In genomic region chr12:17715720-17716478, GRCm38 (mm10) we compare ENCODE assay signal across 14 mouse cellular contexts. TPM values are rescaled to one million over a fixed set of nuclear protein-coding genes. Genes with fewer than 3 reads are reported as not detected.
DNase-seq lines count a peak whose midpoint lies in the region; ATAC-seq and TF ChIP-seq lines count a peak whose summit lies in the region.
"Had no signal": no experiment of that assay in that cellular context is flagged by ENCODE, and none has a peak within 500 bp of the region (broad histone marks: within the 10 kb centered on the region; RNA-seq: fewer than 3 reads in every experiment).

No protein-coding gene starts in this region.

- no peaks in the 10 kb centered on the region for H3K36me3 ChIP-seq in liver, embryonic 15.5 days (replicated peaks)
- H3K36me3 ChIP-seq in small intestine, adult 2 months (ENCODE audit: control insufficient read depth, insufficient read depth, low read length): 0 out of 2 replicates have a peak, but pooled peaks cover 2% of the 10 kb centered on the region
- H3K36me3 ChIP-seq in forebrain, embryonic 15.5 days: no peaks in the 10 kb centered on the region
- H3K36me3 ChIP-seq: embryonic facial prominence, embryonic 13.5 days; neural tube, embryonic 12.5 days had no signal

- no peak overlapping the region for H3K9ac ChIP-seq in liver, embryonic 15.5 days
- no peak overlapping the region for H3K9ac ChIP-seq in forebrain, embryonic 15.5 days (replicated peaks)
- H3K9ac ChIP-seq: embryonic facial prominence, embryonic 13.5 days; forebrain, postnatal 0 days; hindbrain, embryonic 12.5 days; neural tube, embryonic 12.5 days had no signal

- peak; percentile 50 to 62 for DNase-seq in lung, adult 18-20 months
- DNase-seq in lung, postnatal 14 days: no peak
- DNase-seq in layer of hippocampus, adult 18-20 months (ENCODE audit: low spot score in 2 of 2): no peak
- no peak for DNase-seq in kidney, postnatal 36 days
- DNase-seq: cerebellum, adult 18-20 months; forebrain, postnatal 0 days had no signal

- H3K27ac ChIP-seq in bone marrow macrophage, adult 2 months (ENCODE audit: insufficient read depth, low read depth, low read length): peak overlapping the region; percentile 11; the same call in 1 of the 2 replicates
- peak overlapping the region; percentile 51; the same call in 1 of the 2 replicates for H3K27ac ChIP-seq in liver, embryonic 15.5 days (replicated peaks)
- 0 out of 2 replicates have a peak overlapping the region, but pooled peaks have one; percentile 13 for H3K27ac ChIP-seq in small intestine, adult 2 months (ENCODE audit: insufficient read depth, low read depth, low read length)
- H3K27ac ChIP-seq in forebrain, embryonic 15.5 days (replicated peaks): no peak overlapping the region
- H3K27ac ChIP-seq: embryonic facial prominence, embryonic 13.5 days; heart, adult 2 months; hindbrain, embryonic 12.5 days; neural tube, embryonic 12.5 days had no signal

- no peak for TF ChIP-seq POLR2A in bone marrow macrophage, adult 2 months (IDR thresholded peaks at IDR 0.05; ENCODE audit: borderline replicate concordance, low read depth, low read length)
- TF ChIP-seq POLR2A in small intestine, adult 2 months (IDR thresholded peaks at IDR 0.05; ENCODE audit: low read depth, low read length): no peak

- 31% methylated on average over 4 of the region's 4 CpGs for WGBS in liver, embryonic 15.5 days (ENCODE audit: insufficient replicate concordance)
- 83% methylated on average over 4 of the region's 4 CpGs for WGBS in small intestine, adult 2 months
- WGBS in forebrain, embryonic 15.5 days: 95% methylated on average over 4 of the region's 4 CpGs

- H3K4me2 ChIP-seq in liver, embryonic 15.5 days: no peak overlapping the region
- no peak overlapping the region for H3K4me2 ChIP-seq in forebrain, embryonic 15.5 days (replicated peaks)
- H3K4me2 ChIP-seq: embryonic facial prominence, embryonic 13.5 days; hindbrain, embryonic 12.5 days; neural tube, embryonic 12.5 days had no signal

- peaks cover 58% of the 10 kb centered on the region for H3K4me1 ChIP-seq in bone marrow macrophage, adult 2 months (ENCODE audit: control insufficient read depth, insufficient read depth, low read length)
- peaks cover 43% of the 10 kb centered on the region for H3K4me1 ChIP-seq in liver, embryonic 15.5 days (replicated peaks)
- H3K4me1 ChIP-seq in small intestine, adult 2 months (ENCODE audit: control insufficient read depth, insufficient read depth, insufficient read length, low read length): peaks cover 12% of the 10 kb centered on the region
- no peaks in the 10 kb centered on the region for H3K4me1 ChIP-seq in forebrain, embryonic 15.5 days

- H3K4me3 ChIP-seq in bone marrow macrophage, adult 2 months (ENCODE audit: insufficient read depth, low read length): no peak overlapping the region
- no peak overlapping the region for H3K4me3 ChIP-seq in liver, embryonic 15.5 days (replicated peaks)
- no peak overlapping the region for H3K4me3 ChIP-seq in small intestine, adult 2 months (ENCODE audit: low read depth, low read length)
- H3K4me3 ChIP-seq in forebrain, embryonic 15.5 days: no peak overlapping the region
- H3K4me3 ChIP-seq: embryonic facial prominence, embryonic 13.5 days; heart, adult 2 months; hindbrain, embryonic 12.5 days; neural tube, embryonic 12.5 days had no signal

- no peaks in the 10 kb centered on the region for H3K27me3 ChIP-seq in liver, embryonic 15.5 days
- H3K27me3 ChIP-seq in small intestine, adult 2 months (ENCODE audit: control insufficient read depth, insufficient read depth, low read length): no peaks in the 10 kb centered on the region
- no peaks in the 10 kb centered on the region for H3K27me3 ChIP-seq in forebrain, embryonic 15.5 days
- H3K27me3 ChIP-seq: embryonic facial prominence, embryonic 13.5 days; hindbrain, embryonic 12.5 days; neural tube, embryonic 12.5 days had no signal

- peak; percentile 53; the same call in 1 of the 2 replicates for ATAC-seq in liver, embryonic 15.5 days (ENCODE audit: insufficient read depth)
- ATAC-seq in forebrain, embryonic 15.5 days (replicated peaks): no peak
- ATAC-seq: forebrain, postnatal 0 days had no signal

- TF ChIP-seq CTCF in bone marrow macrophage, adult 2 months (IDR thresholded peaks at IDR 0.05; ENCODE audit: low read depth, low read length): no peak
- no peak for TF ChIP-seq CTCF in small intestine, adult 2 months (IDR thresholded peaks at IDR 0.05; ENCODE audit: extremely low read depth, insufficient read length, insufficient replicate concordance, low read depth, low read length)

- H3K9me3 ChIP-seq in liver, embryonic 15.5 days (replicated peaks): no peaks in the 10 kb centered on the region
- no peaks in the 10 kb centered on the region for H3K9me3 ChIP-seq in forebrain, embryonic 15.5 days
- H3K9me3 ChIP-seq: embryonic facial prominence, embryonic 13.5 days; hindbrain, embryonic 12.5 days; neural tube, embryonic 12.5 days had no signal

RNA-seq across cellular contexts. Expression of gene Hpcal1, which starts 25.2 kb away (rescaled TPM):
- 169 and 178 TPM in 2 replicates for polyA plus RNA-seq in bone marrow macrophage, adult 2 months (2012; ENCODE audit: insufficient read depth, insufficient read length, missing spikeins)
- 20.3 and 22.2 TPM in 2 replicates for polyA plus RNA-seq in liver, embryonic 15.5 days (2015; fragmentation: Nextera tagmentation; extraction: Ambion mirVana)
- polyA plus RNA-seq in small intestine, adult 2 months (2012; rRNA removed): 35.9 and 63.4 TPM in 2 replicates
- total RNA-seq in layer of hippocampus, adult 18-20 months (2021): 10 to 100 TPM; 68.1 to 78.0 TPM
- polyA plus RNA-seq in forebrain, embryonic 15.5 days (2015; fragmentation: Nextera tagmentation; extraction: Ambion mirVana): 30.5 and 36.1 TPM in 2 replicates

Comparison
In these comparisons a context has a peak if more than half of its experiments do, and no peak if none do; other contexts are left out.
1. DNase-seq: peak in lung, adult 18-20 months (2 of 2); none in lung, postnatal 14 days (single experiment), layer of hippocampus, adult 18-20 months (0 of 2) and kidney, postnatal 36 days (0 of 2).